Mouse (Mus musculus) ES-E14 (cell line): ENCODE measurements at regions not wholly inside any gene's neighbourhood (a gene's known extent, or its start where the extent isn't known, plus 50 kb on each side); places are given as distances from the start of the nearest gene placed in this dataset.

Experiments used
- HCFC1 ChIP-seq: IDR thresholded peaks from 2 replicates; pipeline ENCODE4 v1.6.1; 2012; ENCODE audit warnings: low read length, inconsistent platforms, borderline replicate concordance; ENCODE audit not compliant: insufficient read depth
- MAFK ChIP-seq: IDR thresholded peaks from 2 replicates; pipeline ENCODE4 v1.6.1; 2014; ENCODE audit warnings: mild to moderate bottlenecking, low read depth, low read length, inconsistent platforms; ENCODE audit not compliant: insufficient read depth
- ZC3H11A ChIP-seq: IDR thresholded peaks from 2 replicates; pipeline ENCODE4 v1.6.1; 2012; ENCODE audit warnings: low read depth, mild to moderate bottlenecking, inconsistent platforms, low read length, borderline replicate concordance

DNA sequence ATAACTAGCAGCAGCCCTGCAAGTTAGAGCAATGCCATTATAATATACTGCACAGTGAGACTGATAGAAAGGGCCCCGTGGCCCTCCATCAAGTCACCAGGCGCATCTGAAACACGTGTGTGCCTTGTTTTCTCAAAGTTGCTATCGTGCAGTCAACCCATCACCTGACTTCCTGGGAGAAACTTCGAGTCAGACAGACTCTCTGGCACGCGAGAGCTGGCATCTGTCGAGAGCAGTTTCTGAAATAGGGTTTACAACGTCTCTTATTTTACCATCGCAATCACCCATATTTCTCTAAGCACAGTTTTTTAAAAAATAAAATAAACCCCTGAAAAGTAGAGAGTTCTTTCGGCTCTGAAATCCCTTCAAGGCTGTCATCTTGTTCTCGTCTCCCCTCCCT lies 169.8 kb downstream of the 3110018I06Rik start:
- no peak for TF ChIP-seq ZC3H11A
- no peak for TF ChIP-seq HCFC1
- TF ChIP-seq MAFK: no peak
